Mouse (Mus musculus) CH12.LX (cell line): ENCODE results near the gene Chrna10.

Experiments
- CTCF ChIP-seq, 2 experiments: IDR thresholded peaks in 1 of 2; conservative IDR thresholded peaks in 1 of 2; 2 replicates each; pipeline ENCODE4 v1.5.1; 2011 to 2012; ENCODE audit warnings: low read depth in 2 of 2, low read length in 2 of 2, improper control_type of control experiment in 1 of 2, inconsistent platforms in 1 of 2, mild to moderate bottlenecking in 1 of 2, moderate library complexity in 1 of 2
- EP300 ChIP-seq: IDR thresholded peaks from 2 replicates; pipeline ENCODE4 v1.6.1; 2011; ENCODE audit warnings: low read length, improper control_type of control experiment
- HCFC1 ChIP-seq: IDR thresholded peaks from 2 replicates; pipeline ENCODE4 v1.6.1; 2012; ENCODE audit warnings: low read depth, mild to moderate bottlenecking, inconsistent platforms, low read length, improper control_type of control experiment
- POLR2A ChIP-seq: IDR thresholded peaks from 2 replicates; pipeline ENCODE4 v1.6.1; 2011; ENCODE audit warnings: low read depth, mild to moderate bottlenecking, improper control_type of control experiment, low read length
- ZC3H11A ChIP-seq: IDR thresholded peaks from 2 replicates; pipeline ENCODE4 v1.6.1; 2012; ENCODE audit warnings: low read depth, mild to moderate bottlenecking, inconsistent platforms, low read length, improper control_type of control experiment

GRCm38 (mm10) chr7:102100868-102101267, 15.8 kb downstream of the Chrna10 start:
- no peak for TF ChIP-seq EP300
- no peak for TF ChIP-seq POLR2A
- no peak for TF ChIP-seq ZC3H11A
- TF ChIP-seq CTCF (conservative IDR thresholded peaks at IDR 0.05 in 1 of 2, IDR thresholded peaks at IDR 0.05 in 1 of 2; ENCODE audit: low read depth in 2 of 2, low read length in 2 of 2), result no peak
- no peak for TF ChIP-seq HCFC1
